Mouse (Mus musculus) common myeloid progenitor, adult 5-6 weeks (primary cell): ENCODE results near the gene Zfp473. TPM values are rescaled to one million over a fixed set of nuclear protein-coding genes. Genes with fewer than 3 reads are reported as not detected.

Experiments used
- total RNA-seq: library from RNA; stranded (forward); fragments of 200-1000, 187-1606 nt; gene quantifications from 2 replicates; pipeline ENCODE4 v1.2.3, GENCODE M21; 2017

Gene Zfp473
- total RNA-seq, 1 experiment from 2014 or later = 2.0 TPM

Other genes starting within 250 kb of the Zfp473 start
- gene Mybpc2, start 226.4 kb downstream of the Zfp473 start, total RNA-seq = not detected in 2 replicates
- not detected in 2 replicates for gene Spib, start 219.0 kb downstream of the Zfp473 start, total RNA-seq
- gene Pold1, start 202.2 kb downstream of the Zfp473 start, total RNA-seq = 86.0 and 89.7 TPM in 2 replicates
- gene Nr1h2, start 197.1 kb downstream of the Zfp473 start, total RNA-seq = 69.3 and 123 TPM in 2 replicates
- gene Napsa, start 178.7 kb downstream of the Zfp473 start, total RNA-seq = 43.4 and 48.5 TPM in 2 replicates
- 0.39 and 1.1 TPM in 2 replicates for gene Kcnc3, start 160.4 kb downstream of the Zfp473 start, total RNA-seq
- gene Myh14, start 80.2 kb downstream of the Zfp473 start, total RNA-seq = not detected in 2 replicates
- gene Izumo2, start 42.3 kb downstream of the Zfp473 start, total RNA-seq = not detected in 2 replicates
- 40.0 and 44.7 TPM in 2 replicates for gene Vrk3, start 2.6 kb downstream of the Zfp473 start, total RNA-seq
- 130 and 136 TPM in 2 replicates for gene Nup62, start 65.0 kb upstream of the Zfp473 start, total RNA-seq
- 0.55 and 0.73 TPM in 2 replicates for gene Il4i1, start 65.3 kb upstream of the Zfp473 start, total RNA-seq
- 2.1 and 2.7 TPM in 2 replicates for gene Atf5, start 65.6 kb upstream of the Zfp473 start, total RNA-seq
- gene Akt1s1, start 97.9 kb upstream of the Zfp473 start, total RNA-seq = 19.7 and 29.0 TPM in 2 replicates
- gene Tbc1d17, start 98.0 kb upstream of the Zfp473 start, total RNA-seq = 21.0 and 32.4 TPM in 2 replicates
- gene Pnkp, start 106.1 kb upstream of the Zfp473 start, total RNA-seq = 16.6 and 26.5 TPM in 2 replicates
- 31.7 and 39.4 TPM in 2 replicates for gene Ptov1, start 118.7 kb upstream of the Zfp473 start, total RNA-seq
- gene Med25, start 141.7 kb upstream of the Zfp473 start, total RNA-seq = 12.3 and 13.3 TPM in 2 replicates
- 14.7 and 28.1 TPM in 2 replicates for gene Fuz, start 145.0 kb upstream of the Zfp473 start, total RNA-seq
- gene Ap2a1, start 178.4 kb upstream of the Zfp473 start, total RNA-seq = 22.4 and 31.1 TPM in 2 replicates
- not detected in 2 replicates for gene Tsks, start 192.2 kb upstream of the Zfp473 start, total RNA-seq
- gene Cpt1c, start 223.8 kb upstream of the Zfp473 start, total RNA-seq = 0.23 and 1.2 TPM in 2 replicates
- gene Prmt1, start 235.5 kb upstream of the Zfp473 start, total RNA-seq = 143 and 170 TPM in 2 replicates
- gene Irf3, start 246.6 kb upstream of the Zfp473 start, total RNA-seq = 92.9 and 129 TPM in 2 replicates
- gene Bcl2l12, start 247.7 kb upstream of the Zfp473 start, total RNA-seq = 29.5 and 33.8 TPM in 2 replicates